In genomic region chr6:113306322-113306985, GRCm38 (mm10) we compare ENCODE assay signal across 8 mouse cellular contexts. TPM values are rescaled to one million over a fixed set of nuclear protein-coding genes. Genes with fewer than 3 reads are reported as not detected.
DNase-seq lines count a peak whose midpoint lies in the region; ATAC-seq lines count a peak whose summit lies in the region.

No protein-coding gene starts in this region.

- DNase-seq in MEL-GATA-1-ER (ENCODE audit: extremely low read depth, low read depth): peak; percentile 97
- DNase-seq in cerebellum, adult 8-10 months: peak; percentile 99
- DNase-seq in forelimb bud, embryonic 11.5 days (ENCODE audit: low read depth, low spot score): peak; percentile 99
- DNase-seq in layer of hippocampus, adult 9-10 months (ENCODE audit: low spot score): peak; percentile 97
- DNase-seq in ovary, postnatal 10 days (ENCODE audit: low spot score): peak; percentile 93
- DNase-seq in thymus, postnatal 10 days (ENCODE audit: low spot score in 2 of 2): peak; percentile 98 to 100

- ATAC-seq in hematopoietic stem cell, adult 5-6 weeks (replicated peaks in 1 of 2; ENCODE audit: insufficient read depth in 1 of 2, low FRiP score in 2 of 2, low TSS enrichment in 1 of 2, low read depth in 1 of 2, poor library complexity in 2 of 2, severe bottlenecking in 2 of 2): peak; percentile 84 to 86
- peak; percentile 98 for ATAC-seq in lung, embryonic 16.5 days (ENCODE audit: low read depth)

- peaks cover 14% of the 10 kb centered on the region for H3K4me1 ChIP-seq in lung, embryonic 16.5 days (replicated peaks; ENCODE audit: control insufficient read depth, insufficient read depth, low read length)

- H3K27ac ChIP-seq in lung, embryonic 16.5 days (ENCODE audit: low read length): peak overlapping the region; percentile 99

- peak overlapping the region; percentile 94 for H3K4me3 ChIP-seq in lung, embryonic 16.5 days (ENCODE audit: low read length)

- H3K36me3 ChIP-seq in lung, embryonic 16.5 days (ENCODE audit: control insufficient read depth, insufficient read depth, low read length): peaks cover 12% of the 10 kb centered on the region

- H3K27me3 ChIP-seq in lung, embryonic 16.5 days (ENCODE audit: control insufficient read depth, insufficient read depth, low read depth, low read length): no peaks in the 10 kb centered on the region

- peak overlapping the region; percentile 98 for H3K9ac ChIP-seq in lung, embryonic 16.5 days (ENCODE audit: low read length)

- 1% methylated on average over 50 of the region's 50 CpGs for WGBS in lung, embryonic 16.5 days

- peak overlapping the region; percentile 81 for H3K4me2 ChIP-seq in lung, embryonic 16.5 days (ENCODE audit: low read depth, low read length)

- H3K9me3 ChIP-seq in lung, embryonic 16.5 days (ENCODE audit: control insufficient read depth, low read length): no peaks in the 10 kb centered on the region

RNA-seq across cellular contexts. Expression of gene Brpf1, which starts 0.5 kb away (rescaled TPM):
- 24.6 and 35.6 TPM in 2 replicates for total RNA-seq in hematopoietic stem cell, adult 5-6 weeks (2017)
- polyA plus RNA-seq in lung, embryonic 16.5 days (2015; fragmentation: Nextera tagmentation; extraction: Ambion mirVana): 16.6 and 19.1 TPM in 2 replicates

RNA-seq across cellular contexts. Expression of gene Ogg1, which starts 20.3 kb away (rescaled TPM):
- total RNA-seq in hematopoietic stem cell, adult 5-6 weeks (2017): 9.8 TPM in 2 replicates
- 16.1 and 17.6 TPM in 2 replicates for polyA plus RNA-seq in lung, embryonic 16.5 days (2015; fragmentation: Nextera tagmentation; extraction: Ambion mirVana)

RNA-seq across cellular contexts. Expression of gene Cpne9, which starts 24.3 kb away (rescaled TPM):
- 0.35 TPM in 1 of 2 replicates, not detected in the other for total RNA-seq in hematopoietic stem cell, adult 5-6 weeks (2017)
- polyA plus RNA-seq in lung, embryonic 16.5 days (2015; fragmentation: Nextera tagmentation; extraction: Ambion mirVana): 0.10 TPM in 1 of 2 replicates, not detected in the other

RNA-seq across cellular contexts. Expression of gene Camk1, which starts 37.3 kb away (rescaled TPM):
- total RNA-seq in hematopoietic stem cell, adult 5-6 weeks (2017): 56.3 and 59.9 TPM in 2 replicates
- polyA plus RNA-seq in lung, embryonic 16.5 days (2015; fragmentation: Nextera tagmentation; extraction: Ambion mirVana): 105 and 109 TPM in 2 replicates

Comparison
In these comparisons a context has a peak if more than half of its experiments do, and no peak if none do; other contexts are left out.
1. Peak in every context shown above with its lines: DNase-seq, ATAC-seq, H3K4me3 ChIP-seq and H3K27ac ChIP-seq.